Mouse (Mus musculus) heart, postnatal 0 days (tissue): ENCODE results near the gene Rplp2.

Source experiments
- CTCF ChIP-seq: IDR thresholded peaks from 2 replicates; pipeline ENCODE4 v1.5.1; 2016; ENCODE audit warnings: antibody characterized with exemption, control low read depth, low read depth
- EP300 ChIP-seq: IDR thresholded peaks from 2 replicates; pipeline ENCODE4 v1.6.1; 2016; ENCODE audit warnings: antibody characterized with exemption, low read depth

DNA sequence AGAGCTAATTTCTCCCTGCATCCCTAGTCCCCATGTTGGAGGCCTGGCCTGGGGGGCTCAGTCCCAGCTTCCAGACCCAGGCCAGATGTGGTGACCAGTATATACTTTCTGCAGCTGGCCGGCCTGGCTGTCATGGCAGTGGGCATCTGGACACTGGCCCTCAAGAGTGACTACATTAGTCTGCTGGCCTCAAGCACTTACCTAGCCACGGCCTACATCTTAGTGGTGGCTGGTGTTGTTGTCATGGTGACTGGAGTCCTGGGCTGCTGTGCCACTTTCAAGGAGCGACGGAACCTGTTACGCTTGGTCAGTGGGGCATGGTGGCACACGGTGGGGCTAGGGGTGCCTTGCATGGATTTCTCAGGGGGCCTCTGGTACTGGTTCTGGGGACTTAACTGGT lies 22.2 kb downstream of the Rplp2 start:
- TF ChIP-seq CTCF (no peak), EP300 (no peak)
